9 mouse cellular contexts compared by ENCODE assay signal in the genomic region with DNA sequence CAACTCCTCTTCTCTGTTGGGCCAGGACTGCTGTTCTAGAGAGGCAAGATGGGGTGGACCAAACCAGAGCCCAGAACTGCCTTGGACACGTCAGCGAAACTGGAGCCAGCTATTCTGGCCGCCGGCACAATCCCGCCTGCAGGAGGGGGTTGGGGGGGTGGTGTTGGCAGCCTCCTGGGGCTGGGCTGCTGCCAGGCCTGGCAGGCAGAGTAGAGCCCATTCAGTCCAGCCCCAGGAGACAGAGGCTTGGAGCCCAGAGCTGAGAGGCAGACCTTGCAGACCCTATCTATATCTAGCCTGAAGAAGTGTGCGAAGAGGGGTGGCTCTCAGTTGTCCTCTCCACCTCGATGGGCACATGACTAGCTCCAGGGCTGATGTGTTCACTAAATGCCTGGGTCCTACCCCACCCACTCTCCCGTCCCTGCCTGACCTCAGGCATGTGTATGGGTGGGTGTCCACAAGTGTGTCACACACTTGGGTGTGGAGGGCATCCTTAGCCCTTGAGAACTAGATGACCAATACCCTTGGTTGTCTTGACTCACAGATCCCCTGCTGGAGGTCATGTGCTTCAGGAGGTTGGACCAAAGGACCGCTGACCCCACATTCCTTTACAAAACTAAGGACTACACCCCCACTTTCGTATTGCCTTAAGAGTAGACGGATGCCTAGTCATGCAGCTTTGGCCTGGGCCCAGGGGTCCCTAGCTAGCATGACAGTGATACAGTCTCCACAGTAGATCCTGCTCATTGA. TPM values are rescaled to one million over a fixed set of nuclear protein-coding genes. Genes with fewer than 3 reads are reported as not detected.
DNase-seq lines count a peak whose midpoint lies in the region; ATAC-seq and TF ChIP-seq lines count a peak whose summit lies in the region.
"Had no signal": no experiment of that assay in that cellular context is flagged by ENCODE, and none has a peak within 500 bp of the region (broad histone marks: within the 10 kb centered on the region; RNA-seq: fewer than 3 reads in every experiment).

No protein-coding gene starts in this region.

- WGBS in hindbrain, embryonic 15.5 days: 57% methylated on average over 11 of the region's 11 CpGs

- H3K4me2 ChIP-seq in hindbrain, embryonic 15.5 days: no peak overlapping the region

- H3K9ac ChIP-seq in ES-E14 (ENCODE audit: insufficient read depth, low read depth, low read length, poor library complexity, severe bottlenecking): no peak overlapping the region
- H3K9ac ChIP-seq in hindbrain, embryonic 15.5 days: no peak overlapping the region
- H3K9ac ChIP-seq: liver, embryonic 13.5 days had no signal

- no peak for DNase-seq in ES-E14 (ENCODE audit: low read depth, low spot score)
- peak; percentile 76 to 81 for DNase-seq in frontal cortex, postnatal 36 days (ENCODE audit: low spot score in 2 of 2)
- peak; percentile 76 to 86 for DNase-seq in layer of hippocampus, postnatal 14 days (ENCODE audit: low spot score in 2 of 2)
- peak; percentile 89 to 93 for DNase-seq in lung, postnatal 4 days
- DNase-seq in urinary bladder, postnatal 10 days (ENCODE audit: low spot score): peak; percentile 60
- no peak for DNase-seq in spleen, postnatal 36 days (ENCODE audit: low spot score in 2 of 2)
- DNase-seq: liver, embryonic 13.5 days had no signal

- H3K27ac ChIP-seq in ES-E14 (ENCODE audit: insufficient read depth, low read depth, low read length, poor library complexity, severe bottlenecking): peak overlapping the region; percentile 24; the same call in 1 of the 2 replicates
- H3K27ac ChIP-seq in hindbrain, embryonic 15.5 days (replicated peaks): no peak overlapping the region; the same call in 1 of the 2 replicates

- peak; percentile 53; the same call in 1 of the 2 replicates for ATAC-seq in cerebellum, adult (ENCODE audit: insufficient number of reproducible peaks, low FRiP score, low TSS enrichment)
- ATAC-seq in hindbrain, embryonic 15.5 days (ENCODE audit: low FRiP score, low read depth): peak; percentile 58

- no peak overlapping the region for H3K4me3 ChIP-seq in ES-E14 (ENCODE audit: insufficient read depth in 1 of 2, low read depth in 1 of 2, low read length in 2 of 2, poor library complexity in 1 of 2, severe bottlenecking in 1 of 2)
- H3K4me3 ChIP-seq in hindbrain, embryonic 15.5 days: no peak overlapping the region
- H3K4me3 ChIP-seq: liver, embryonic 13.5 days had no signal

- no peaks in the 10 kb centered on the region; the same call in 1 of the 2 replicates for H3K36me3 ChIP-seq in ES-E14 (ENCODE audit: control insufficient read depth, insufficient read depth, low read length, poor library complexity, severe bottlenecking)
- H3K36me3 ChIP-seq in hindbrain, embryonic 15.5 days: no peaks in the 10 kb centered on the region; the same call in 1 of the 2 replicates

- no peaks in the 10 kb centered on the region for H3K27me3 ChIP-seq in hindbrain, embryonic 15.5 days
- H3K27me3 ChIP-seq: liver, embryonic 13.5 days had no signal

- no peaks in the 10 kb centered on the region for H3K9me3 ChIP-seq in ES-E14 (ENCODE audit: control insufficient read depth, insufficient read depth, low read depth, low read length)
- no peaks in the 10 kb centered on the region for H3K9me3 ChIP-seq in hindbrain, embryonic 15.5 days
- H3K9me3 ChIP-seq: liver, embryonic 13.5 days had no signal

- H3K4me1 ChIP-seq in ES-E14 (ENCODE audit: control insufficient read depth in 2 of 2, insufficient read depth in 2 of 2, low read length in 2 of 2, poor library complexity in 1 of 2): peaks cover 0 to 16% of the 10 kb centered on the region in 2 experiments; a peak in 1 of 4 replicates
- H3K4me1 ChIP-seq in hindbrain, embryonic 15.5 days (replicated peaks): peaks cover 77% of the 10 kb centered on the region

- in situ Hi-C loops in ES-E14 (cut with MboI; ENCODE audit: low sequenced_read_pairs in 2 of 2, unreplicated experiment in 2 of 2): no loop called here

TF ChIP-seq in ES-E14, 5 proteins besides CTCF, POLR2A, EP300 and RAD21:
- no peak for TF ChIP-seq ZNF384 (IDR thresholded peaks at IDR 0.05; ENCODE audit: low read depth, low read length)
- no peak for TF ChIP-seq HCFC1 (IDR thresholded peaks at IDR 0.05; ENCODE audit: borderline replicate concordance, insufficient read depth, low read length)
- no peak for TF ChIP-seq ZC3H11A (IDR thresholded peaks at IDR 0.05; ENCODE audit: borderline replicate concordance, low read depth, low read length)
- no peak for TF ChIP-seq CHD2 (IDR thresholded peaks at IDR 0.05; ENCODE audit: low read depth, low read length)
- no peak for TF ChIP-seq MAFK (IDR thresholded peaks at IDR 0.05; ENCODE audit: insufficient read depth, low read depth, low read length)

RNA-seq across cellular contexts. Expression of a gene that starts 4.1 kb away (rescaled TPM):
- total RNA-seq in ES-E14 (2012; rRNA removed): 45.5 and 53.2 TPM in 2 replicates
- 63.7 and 63.9 TPM in 2 replicates for polyA plus RNA-seq in hindbrain, embryonic 15.5 days (2015; fragmentation: Nextera tagmentation; extraction: Ambion mirVana)
- 10 to 100 TPM; 61.0 to 66.2 TPM for total RNA-seq in layer of hippocampus, postnatal 14 days (2021)

RNA-seq across cellular contexts. Expression of a gene that starts 4.1 kb away (rescaled TPM):
- total RNA-seq in ES-E14 (2012; rRNA removed): 8.7 and 11.2 TPM in 2 replicates
- polyA plus RNA-seq in hindbrain, embryonic 15.5 days (2015; fragmentation: Nextera tagmentation; extraction: Ambion mirVana): 5.9 and 6.4 TPM in 2 replicates
- total RNA-seq in layer of hippocampus, postnatal 14 days (2021): 1 to 10 TPM; 6.4 to 9.0 TPM

RNA-seq across cellular contexts. Expression of a gene that starts 19.1 kb away (rescaled TPM):
- 127 and 131 TPM in 2 replicates for total RNA-seq in ES-E14 (2012; rRNA removed)
- polyA plus RNA-seq in hindbrain, embryonic 15.5 days (2015; fragmentation: Nextera tagmentation; extraction: Ambion mirVana): 161 and 170 TPM in 2 replicates
- total RNA-seq in layer of hippocampus, postnatal 14 days (2021): 10 to 100 TPM; 69.5 to 80.1 TPM

RNA-seq across cellular contexts. Expression of a gene that starts 35.7 kb away (rescaled TPM):
- total RNA-seq in ES-E14 (2012; rRNA removed): 14.4 and 21.3 TPM in 2 replicates
- polyA plus RNA-seq in hindbrain, embryonic 15.5 days (2015; fragmentation: Nextera tagmentation; extraction: Ambion mirVana): 32.8 and 37.2 TPM in 2 replicates
- total RNA-seq in layer of hippocampus, postnatal 14 days (2021): 10 to 100 TPM; 95.7 to 95.9 TPM

RNA-seq across cellular contexts. Expression of a gene that starts 49.3 kb away (rescaled TPM):
- total RNA-seq in ES-E14 (2012; rRNA removed): 18.2 and 19.6 TPM in 2 replicates
- 17.0 and 19.7 TPM in 2 replicates for polyA plus RNA-seq in hindbrain, embryonic 15.5 days (2015; fragmentation: Nextera tagmentation; extraction: Ambion mirVana)
- total RNA-seq in layer of hippocampus, postnatal 14 days (2021): 10 to 100 TPM; 19.8 to 30.5 TPM

Comparison
In these comparisons a context has a peak if more than half of its experiments do, and no peak if none do; other contexts are left out.
1. DNase-seq: peak in frontal cortex, postnatal 36 days (2 of 2), layer of hippocampus, postnatal 14 days (2 of 2), lung, postnatal 4 days (2 of 2) and urinary bladder, postnatal 10 days (single experiment); none in ES-E14 (single experiment) and spleen, postnatal 36 days (0 of 2).